Mouse (Mus musculus): ENCODE measurements around the gene Grb10.

Gene Grb10

DNA sequence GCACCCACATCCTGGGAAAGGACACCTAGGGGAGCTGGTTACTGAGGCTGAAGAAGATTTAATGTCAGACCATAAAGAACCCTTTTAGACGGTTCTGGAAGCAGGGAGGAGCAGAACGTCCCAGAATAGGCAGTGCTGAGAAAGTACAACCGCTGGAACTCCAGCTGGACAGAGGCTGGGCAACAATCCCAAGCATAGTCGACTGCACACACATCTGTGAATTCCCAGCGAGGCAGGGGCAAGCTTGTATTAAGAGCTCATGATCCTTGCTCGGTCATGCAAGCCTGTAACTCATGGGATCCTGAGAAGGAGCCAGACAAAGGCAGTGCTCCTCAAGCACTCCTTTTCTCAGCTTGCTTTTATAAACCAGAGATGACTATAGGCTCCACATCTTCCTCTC is 69.7 kb downstream of the Grb10 start:
- no peak for DNase-seq (ENCODE audit: low spot score)

DNA sequence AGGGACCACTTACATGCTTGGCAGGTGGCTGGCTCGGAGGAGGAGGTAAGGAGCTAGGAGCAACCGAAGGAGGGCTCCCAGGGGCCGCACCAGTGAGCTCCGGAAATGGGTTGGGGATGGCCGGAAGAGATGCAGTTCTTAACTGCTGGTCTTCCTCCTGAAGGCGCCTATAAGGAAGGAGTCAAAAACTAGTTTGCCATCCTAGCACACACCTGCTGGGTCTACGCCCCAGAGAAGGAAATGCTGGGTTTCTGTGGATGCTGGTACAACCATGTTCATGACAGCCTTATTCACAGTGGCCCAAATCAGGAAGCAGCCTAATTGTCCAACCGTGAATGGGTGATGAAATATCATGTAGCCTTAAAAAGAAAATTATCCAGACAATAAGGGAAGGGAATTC is 71.0 kb downstream of the Grb10 start:
- no peak for DNase-seq (ENCODE audit: low spot score)

DNA sequence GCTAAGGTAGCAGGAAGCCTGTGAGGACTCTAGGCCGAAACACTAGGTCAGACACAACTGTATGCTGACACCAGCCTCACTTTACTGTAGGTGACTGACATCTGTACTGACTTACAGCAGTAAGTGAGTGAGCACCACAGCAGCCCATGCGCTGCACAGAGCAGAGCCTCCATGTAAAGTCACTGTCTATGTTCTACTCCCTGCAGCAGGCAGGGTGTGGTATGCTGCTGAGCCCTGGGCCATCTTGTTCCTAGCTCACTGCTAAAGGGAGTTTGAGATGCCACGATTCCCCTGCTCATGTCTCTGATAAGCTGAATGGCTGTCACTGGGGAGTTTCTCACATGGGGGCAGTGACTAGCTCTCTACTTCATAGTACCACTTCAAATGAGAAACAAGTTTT is 72.3 kb downstream of the Grb10 start:
- no peak for DNase-seq (ENCODE audit: low spot score)

DNA sequence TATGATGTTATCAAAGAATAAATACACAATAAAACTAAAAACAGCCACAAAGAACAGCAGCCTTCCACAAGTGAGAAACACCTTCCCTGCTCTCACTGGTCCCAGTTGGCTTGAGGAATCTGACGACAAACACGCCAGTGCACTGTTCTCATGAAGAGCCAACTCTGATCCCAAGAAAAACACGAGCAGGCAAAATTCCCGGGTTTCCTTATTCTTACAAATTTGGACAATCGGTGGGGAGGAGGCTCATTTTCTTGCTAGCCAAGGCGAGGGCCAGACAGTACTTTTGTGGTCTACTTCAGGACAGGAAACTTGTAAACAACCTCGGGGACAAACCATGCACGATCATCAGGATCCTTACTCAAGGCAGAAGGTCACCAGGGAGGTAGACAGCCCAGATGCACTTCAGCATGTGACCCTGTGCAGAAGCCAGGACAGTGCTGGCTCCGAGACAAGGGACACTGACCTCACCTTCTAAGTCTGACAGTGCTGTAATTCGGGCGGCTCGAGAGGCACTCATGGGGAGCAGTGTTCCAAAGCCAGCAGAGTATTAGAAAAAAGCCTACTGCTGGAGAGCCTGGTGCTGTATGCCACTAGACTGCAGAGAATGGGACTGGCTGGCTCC is 72.9 kb downstream of the Grb10 start:
- DNase-seq (ENCODE audit: low spot score): peak; percentile 17

DNA sequence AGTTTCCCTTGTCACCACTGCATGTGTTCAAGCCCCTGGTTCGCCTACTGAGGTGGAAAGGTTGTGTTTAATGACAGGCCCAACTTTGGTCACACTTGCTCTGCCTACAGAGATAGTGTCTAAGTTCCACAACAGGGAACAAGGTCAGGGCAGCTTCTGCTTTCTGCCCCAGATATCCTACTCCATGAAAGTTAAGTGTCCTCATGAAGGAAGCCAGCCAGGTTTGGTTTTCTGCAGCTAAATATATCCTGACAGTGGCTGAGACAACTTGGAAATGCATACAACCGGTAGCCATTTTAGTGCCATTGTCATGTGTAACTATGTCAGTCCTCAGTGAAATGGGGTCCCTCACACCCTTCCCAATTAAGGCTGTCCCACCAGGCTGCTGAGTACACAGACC is 73.8 kb downstream of the Grb10 start:
- DNase-seq (ENCODE audit: low spot score): no peak

DNA sequence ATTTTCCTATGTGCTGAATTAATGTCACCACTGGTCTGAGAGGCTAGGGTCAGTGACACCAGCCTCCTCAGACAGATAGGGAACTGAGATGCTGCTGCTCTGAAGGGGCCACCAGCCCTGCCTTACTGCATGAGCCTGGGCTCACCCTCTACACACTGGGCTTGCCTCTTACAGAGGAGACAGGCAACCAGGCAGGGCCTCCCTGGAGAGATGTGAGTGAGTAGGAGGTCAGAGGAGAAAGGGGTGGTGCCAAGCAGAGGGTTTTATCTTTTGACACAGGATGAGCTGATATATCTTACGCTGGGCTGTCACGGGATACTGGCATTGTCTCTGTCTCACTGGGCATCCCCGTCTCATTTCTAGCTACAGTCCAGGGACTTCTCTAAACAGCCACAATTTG is 74.9 kb downstream of the Grb10 start:
- no peak for DNase-seq (ENCODE audit: low spot score)

DNA sequence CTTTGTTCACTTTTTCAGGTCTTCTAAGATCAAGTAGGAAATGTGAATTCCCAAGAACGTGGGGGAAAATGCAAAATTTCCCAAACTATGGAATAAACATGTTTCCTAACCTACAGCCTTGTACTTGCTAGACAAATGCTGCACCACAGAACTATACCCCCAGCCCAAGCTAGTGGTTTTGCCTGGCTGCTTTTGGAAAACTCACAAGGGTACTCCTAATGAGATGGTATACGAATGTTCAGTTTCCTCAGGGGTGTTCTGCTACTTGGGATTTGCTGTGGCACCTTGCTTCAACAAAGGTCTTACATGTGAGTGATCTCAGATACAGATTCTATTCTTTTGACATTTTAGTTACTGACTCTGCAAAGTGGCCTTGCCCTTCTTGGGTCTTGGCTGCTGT is 75.4 kb downstream of the Grb10 start:
- no peak for DNase-seq (ENCODE audit: low spot score)

DNA sequence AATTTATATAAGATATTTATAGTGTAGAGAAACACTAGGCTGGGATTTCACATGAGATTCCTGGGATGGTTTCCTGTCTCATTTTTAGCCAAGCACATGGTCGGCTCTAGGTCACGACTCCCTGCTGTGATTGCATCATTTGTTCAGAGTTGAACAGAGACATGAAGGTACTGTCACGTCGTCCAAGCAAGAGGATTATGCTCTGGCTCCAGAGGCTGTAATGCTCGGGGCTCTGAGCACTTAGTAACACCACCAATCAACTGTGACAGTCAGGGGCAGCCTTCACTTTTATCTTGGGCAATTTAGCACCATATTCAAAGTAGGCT is 75.9 kb downstream of the Grb10 start:
- no peak for DNase-seq (ENCODE audit: low spot score)

DNA sequence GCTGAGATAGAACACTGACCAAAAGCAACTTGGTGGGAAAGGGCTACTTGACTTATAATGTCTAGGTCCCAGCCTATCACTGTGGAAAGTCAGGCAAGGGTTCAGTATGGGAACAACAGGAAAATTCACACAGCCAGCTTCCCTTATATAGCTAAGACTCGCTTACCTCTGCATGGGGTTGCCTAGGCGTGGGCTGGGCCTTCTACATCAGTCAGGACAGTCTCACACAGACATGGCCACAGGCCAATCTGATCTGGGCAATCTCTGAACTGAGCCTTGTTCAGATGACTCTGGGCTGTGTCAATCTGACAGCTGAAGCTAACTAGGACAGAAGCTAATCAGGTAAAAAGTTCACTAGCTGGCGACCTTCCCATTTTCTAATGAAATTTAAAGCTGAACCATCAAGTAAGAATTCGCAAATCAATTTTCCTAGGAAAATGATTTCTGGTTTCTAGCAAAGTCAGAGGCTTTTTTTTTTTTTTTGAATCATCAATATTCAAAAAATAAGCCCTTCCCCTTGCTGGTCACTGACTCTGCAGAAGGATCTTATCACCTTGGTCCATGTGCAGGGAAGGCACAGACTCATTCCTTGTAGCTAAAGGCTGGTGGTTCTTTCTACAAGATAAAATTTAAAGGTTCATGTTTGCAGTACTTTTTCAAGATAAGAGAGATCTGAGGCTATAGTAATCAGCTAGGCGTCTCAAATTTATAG is 76.4 kb downstream of the Grb10 start:
- no peak for DNase-seq (ENCODE audit: low spot score)

DNA sequence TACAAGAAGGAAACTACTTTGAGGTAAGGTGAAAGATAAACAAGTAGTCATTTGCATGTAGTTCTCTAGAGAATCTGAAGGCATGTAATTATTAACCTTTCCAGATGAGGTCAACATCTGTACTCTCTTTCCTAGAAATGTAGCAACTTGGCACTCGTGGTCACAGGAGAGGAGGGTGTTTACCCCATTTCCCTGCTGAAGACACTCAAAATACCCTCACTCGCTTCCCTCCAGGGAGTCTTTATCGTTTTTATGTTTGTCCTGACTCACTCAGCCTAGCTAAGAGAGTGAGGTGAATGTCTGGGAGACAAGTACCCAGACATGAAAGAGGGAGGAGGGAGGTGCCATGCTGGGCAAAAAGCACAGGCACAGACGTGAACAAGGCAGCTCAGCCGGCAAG is 77.6 kb downstream of the Grb10 start:
- DNase-seq (ENCODE audit: low spot score): no peak

DNA sequence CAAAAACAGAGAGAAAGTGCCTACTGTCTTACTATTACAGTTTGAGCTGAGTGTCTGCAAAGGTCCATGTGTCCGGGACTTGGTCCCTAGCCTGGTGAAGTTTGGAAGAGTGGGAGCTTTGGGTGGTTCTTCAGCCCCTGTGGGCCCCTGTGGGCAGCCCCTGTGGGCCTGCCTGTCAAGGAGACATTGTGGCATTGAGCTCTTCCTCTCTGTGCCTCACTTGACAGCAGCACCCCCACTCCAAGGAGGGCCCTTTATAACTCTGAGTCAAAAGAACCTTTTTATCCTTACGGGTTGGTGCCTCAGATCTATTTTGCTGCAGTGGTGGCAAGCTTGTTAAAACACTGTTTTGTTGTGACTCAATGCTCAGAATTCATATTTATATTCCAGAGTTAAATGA is 78.3 kb downstream of the Grb10 start:
- no peak for DNase-seq (ENCODE audit: low spot score)

DNA sequence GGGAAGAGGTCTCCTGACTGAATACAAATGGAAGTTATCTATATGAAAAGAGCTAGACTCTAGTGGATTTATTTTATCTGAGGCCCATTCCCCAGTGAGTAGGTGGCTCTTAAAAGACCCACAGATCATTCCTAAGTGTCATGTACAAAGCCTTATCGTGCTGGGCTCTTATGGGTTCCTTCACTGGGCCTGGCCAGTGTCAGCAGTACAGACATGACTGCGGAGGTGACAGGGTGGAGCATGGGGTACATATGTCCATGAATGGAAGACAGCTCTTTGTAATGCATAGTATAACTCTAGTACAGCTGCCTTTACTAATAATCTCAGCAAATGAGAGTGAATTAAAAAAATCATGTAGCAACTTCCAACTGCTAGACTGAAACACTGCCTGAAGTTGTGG is 80.0 kb downstream of the Grb10 start:
- DNase-seq (ENCODE audit: low spot score): no peak

DNA sequence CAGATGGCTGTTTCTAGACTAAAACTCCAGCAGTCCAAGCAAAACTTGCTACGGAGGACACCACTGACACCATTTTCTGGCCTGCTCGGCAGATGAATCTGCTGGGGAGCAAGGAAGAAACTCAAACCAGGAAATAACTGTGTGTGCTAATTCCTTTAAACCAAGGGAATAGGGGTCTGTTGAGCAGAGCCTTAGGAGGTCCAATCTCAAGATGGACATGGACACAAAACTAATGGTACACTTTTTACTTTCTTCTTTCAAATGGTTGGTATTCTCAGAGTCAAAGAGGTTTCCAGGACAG is 80.5 kb downstream of the Grb10 start:
- DNase-seq (ENCODE audit: low spot score): no peak

DNA sequence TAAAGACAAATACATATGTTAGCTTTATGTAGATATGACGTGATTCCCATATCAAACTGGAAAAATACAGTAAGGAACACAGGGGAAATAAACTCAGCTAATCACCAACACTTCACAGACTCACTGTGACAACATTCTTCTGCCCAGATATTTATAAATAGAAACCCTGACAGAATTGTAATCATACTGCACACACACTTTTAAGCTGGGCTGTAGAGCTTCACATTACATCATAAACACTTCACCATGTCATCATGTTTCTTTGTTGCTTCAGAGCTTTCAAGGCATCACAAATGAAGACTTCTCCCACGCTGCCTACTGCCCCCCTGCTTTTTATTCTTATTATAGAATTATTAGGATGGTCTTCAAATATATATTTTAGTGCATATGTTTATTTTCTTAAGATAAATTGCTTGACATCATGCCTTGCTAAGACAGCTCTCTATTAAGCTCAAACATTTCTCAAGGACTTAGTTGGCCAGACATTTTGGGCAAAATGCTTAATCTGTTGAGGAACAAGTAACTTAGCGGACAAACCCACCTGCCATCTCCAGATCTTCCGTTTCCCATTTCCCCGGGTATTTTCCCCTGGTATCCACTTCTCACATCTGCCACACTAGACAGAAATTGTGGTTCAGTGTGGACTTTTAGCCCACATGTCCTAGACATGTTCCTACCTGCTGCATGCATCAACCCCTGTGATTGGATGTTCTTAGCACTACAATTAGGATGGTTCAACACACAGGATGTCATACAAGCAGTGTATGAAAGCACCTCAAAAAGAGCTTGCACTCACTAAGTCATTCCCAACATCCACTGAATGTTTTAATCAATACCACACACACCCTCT is 81.0 kb downstream of the Grb10 start:
- no peak for DNase-seq (ENCODE audit: low spot score)

DNA sequence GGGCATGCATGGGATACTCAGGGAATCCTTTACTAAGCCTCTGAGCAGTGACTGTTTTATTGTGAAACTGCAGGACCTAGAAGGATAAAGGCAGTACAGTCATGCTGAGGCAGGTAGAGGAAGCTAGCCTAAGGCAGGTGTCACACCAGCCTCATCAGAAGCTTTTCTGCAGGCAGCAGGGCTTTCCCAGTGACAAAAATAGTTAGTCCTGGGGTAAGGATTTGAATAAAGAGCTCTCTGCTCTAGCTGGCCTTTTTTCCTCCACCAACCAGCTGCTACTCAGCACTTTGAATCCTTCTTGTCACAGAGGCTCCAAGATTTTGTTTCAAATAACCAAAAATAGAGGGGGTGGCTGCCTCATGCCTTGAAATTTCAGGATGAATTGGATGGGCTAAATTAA is 82.7 kb downstream of the Grb10 start:
- no peak for DNase-seq (ENCODE audit: low spot score)

DNA sequence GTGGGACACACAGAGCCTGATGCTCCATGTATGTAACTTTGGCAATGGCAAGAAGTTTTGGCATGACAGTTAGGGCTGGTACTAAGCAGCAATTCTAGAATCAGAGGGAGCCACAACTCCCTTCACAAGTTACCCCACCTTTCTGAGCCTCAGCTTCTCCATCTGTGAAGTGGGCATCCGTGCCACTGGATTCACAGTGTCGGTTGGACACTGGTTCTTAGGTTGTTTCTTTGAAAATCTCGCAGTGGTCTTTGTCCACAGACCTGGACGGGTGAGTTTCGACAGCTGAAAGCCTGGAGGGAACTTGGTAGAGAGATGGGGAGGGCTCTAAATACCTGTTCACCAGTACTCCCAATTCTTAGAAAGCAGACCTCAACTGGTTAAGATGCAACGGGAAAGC is 83.9 kb downstream of the Grb10 start:
- DNase-seq (ENCODE audit: low spot score): no peak

DNA sequence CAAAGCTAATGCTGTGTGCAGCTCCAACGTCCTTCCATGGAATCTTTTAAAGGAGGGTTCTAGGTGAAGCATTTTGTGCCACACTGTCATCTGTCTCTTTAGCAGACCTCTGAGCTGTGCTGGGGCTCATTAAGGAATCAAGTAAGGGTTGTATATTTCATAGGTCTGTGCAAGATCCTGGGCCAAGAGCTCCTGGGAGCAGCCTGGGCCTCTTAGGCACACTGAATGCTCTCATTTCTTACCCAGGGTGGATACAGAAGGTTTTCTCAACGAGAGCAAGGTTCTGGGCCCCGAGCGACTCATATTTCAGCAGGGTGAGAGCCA is 84.4 kb downstream of the Grb10 start:
- DNase-seq (ENCODE audit: low spot score): no peak

DNA sequence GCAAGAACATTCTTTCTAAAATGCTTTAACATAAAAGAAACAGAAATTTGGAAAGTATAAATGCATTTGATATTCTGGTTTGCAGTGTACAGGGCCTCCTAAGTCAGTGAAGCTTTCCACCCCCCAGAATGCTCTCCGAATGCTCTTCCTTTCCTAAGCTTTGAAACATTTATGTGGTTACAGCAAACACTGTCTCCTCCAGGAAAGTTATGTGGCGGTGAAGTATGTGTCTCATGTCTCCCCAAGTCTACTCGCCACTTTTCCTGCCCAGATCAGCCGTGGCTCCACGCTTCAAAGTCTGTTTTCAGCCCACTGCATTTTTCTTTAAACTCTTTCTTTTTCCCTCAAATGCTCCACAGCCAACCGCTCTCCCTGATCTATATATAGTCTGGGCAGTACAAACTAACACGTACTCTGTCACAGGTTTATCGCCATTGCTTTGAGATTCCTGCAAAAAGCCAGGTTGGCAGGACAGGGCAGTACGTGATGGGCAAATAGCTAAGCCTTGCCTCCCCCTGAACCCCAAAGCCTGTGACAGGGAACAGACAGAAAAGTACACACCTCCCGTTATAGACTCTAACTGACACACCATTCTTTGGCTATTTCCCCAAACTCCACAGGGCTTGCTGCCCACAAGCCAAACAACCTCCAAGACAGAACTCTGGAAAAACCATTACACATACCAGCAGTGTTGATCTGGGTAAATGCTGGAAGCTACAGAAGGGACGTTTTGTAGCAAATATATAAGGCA is 84.9 kb downstream of the Grb10 start:
- no peak for DNase-seq (ENCODE audit: low spot score)

DNA sequence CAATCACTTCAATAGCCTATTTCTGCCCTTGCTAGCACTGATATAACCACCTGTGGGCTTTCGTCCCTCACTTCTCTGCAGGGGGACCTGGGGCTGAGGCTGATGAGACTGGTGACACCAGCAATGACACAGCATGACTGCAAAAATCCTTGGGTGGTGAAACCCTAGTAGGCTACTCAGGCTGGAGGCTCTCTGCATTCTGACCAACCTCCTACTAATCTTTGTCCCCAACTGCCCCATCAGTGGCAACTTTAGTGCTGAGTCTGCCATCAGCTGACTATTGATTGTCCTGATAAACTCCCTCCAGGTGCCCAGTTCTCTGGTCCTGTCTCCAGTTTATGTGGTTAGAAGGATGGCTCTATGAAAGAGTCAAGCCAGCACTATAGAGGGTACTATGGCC is 85.9 kb downstream of the Grb10 start:
- DNase-seq (ENCODE audit: low spot score): no peak

DNA sequence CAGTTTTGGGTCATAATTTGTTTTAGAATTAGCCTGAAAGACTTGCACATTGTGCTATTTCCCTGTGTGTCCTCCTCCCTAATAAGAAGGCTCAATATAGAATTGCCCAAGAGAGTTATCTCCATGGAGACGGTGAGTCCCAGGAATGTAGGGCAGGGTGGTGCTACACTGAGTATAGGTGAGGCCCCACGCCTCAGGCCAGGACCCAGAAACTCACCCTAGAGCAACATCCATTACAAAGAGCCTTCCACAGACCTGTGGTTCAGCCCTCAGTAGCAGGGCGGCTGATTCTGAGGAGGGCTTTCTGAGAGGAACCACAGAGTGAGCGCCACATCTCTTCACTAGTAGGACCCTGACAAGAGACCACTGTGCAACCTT is 89.5 kb downstream of the Grb10 start:
- no peak for DNase-seq (ENCODE audit: low spot score)

DNA sequence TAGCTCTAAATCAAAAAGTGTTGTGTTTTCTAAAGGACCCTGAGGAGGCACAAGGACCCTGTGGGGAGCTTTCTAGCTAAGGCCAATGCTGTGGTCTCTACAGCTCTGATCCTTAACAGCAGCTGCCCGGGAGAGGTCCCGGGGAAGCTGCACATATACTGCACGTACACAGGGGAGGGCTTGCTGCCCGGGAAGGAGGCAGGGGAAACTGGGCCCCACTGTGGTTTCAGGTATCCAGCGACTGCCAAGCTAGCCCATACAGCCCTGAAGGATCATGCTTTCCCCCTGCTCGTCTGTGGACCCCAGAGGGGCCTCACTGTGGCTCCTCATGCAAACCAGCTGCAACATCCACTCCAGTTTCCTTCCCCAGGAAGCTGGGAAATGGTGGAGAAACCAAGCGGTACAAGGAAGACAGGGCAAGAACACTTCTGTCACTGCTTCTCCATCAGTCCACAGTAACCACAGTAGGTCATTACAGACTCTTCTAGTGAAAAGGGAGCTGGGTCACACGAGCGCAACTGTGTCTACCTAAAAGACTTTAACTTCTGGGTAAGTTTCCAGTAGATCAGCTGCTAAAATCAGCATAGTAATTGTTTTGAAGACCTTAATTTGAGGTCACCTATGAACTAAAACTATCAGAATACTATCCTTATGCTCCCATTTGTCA is 90.0 kb downstream of the Grb10 start:
- DNase-seq (ENCODE audit: low spot score): no peak

DNA sequence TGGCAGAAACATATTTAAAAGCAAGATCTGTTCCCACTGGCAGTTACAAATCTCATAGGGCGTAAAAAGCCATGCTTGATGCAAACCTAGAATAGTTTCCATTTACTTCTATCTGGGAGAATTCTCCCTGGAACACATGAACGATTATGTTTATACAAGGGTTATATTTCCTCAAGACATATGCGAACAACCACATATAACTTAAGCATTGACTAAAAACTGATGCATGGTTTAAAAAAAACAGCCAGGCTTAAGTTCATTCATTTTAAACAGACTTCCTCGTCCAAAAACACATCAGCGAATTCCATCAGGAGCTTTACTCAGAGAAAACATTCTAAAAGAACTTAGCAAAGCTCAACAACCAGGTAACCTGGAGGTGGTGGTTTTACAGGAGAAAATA is 90.6 kb downstream of the Grb10 start:
- DNase-seq (ENCODE audit: low spot score): no peak

DNA sequence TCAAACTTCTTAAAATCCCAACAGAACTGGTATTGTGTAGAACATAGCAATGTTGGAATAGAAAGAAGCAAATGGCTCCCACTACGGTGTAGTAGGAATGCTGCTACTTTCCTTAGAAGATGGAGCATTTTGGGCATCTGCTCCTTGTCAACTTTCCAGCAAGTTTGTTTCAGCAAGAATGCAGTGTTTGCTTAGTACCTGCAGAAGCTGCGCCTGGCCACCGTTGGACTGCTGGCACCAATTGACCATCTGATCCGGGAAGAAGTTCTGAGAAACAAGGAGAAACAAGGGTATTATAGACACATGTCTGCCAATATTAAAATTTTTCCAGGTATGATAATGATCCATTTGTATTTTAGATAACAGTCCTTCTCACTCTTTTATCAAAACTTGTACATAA is 92.7 kb downstream of the Grb10 start:
- no peak for DNase-seq (ENCODE audit: low spot score)

All from layer of hippocampus, adult 11-12 months (tissue).